Mouse (Mus musculus): ENCODE measurements around the gene Il17rd.

Gene Il17rd

DNA sequence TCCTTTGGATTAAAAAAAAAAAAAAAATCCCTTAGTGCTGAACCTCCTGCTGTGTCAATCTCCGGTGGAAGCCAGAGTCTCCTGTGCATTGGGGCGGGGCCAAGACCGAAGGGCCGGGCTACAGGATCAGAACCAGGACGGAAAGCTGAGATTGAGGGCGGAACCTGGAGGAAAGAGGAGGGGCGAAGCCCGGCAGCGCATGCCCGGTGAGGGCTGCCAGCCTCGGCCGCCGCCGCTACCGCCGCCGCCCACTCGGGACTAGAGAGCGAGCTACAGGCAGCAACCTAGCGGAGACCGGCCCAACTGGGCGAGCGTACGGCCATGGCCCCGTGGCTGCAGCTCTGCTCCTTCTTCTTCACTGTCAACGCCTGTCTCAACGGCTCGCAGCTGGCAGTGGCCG, at the start of gene Il17rd:
TSS of gene Il17rd (plus strand) at position 159 of the 400 bp plus-strand sequence.
- peak; percentile 74 for DNase-seq (ENCODE audit: low spot score)

- no peak for DNase-seq (ENCODE audit: low spot score)
Measured at GRCm38 (mm10) chr14:26991622-26992021, 47.1 kb upstream of the Il17rd start.

GRCm38 (mm10) chr14:26993427-26993826, 45.3 kb upstream of the Il17rd start:
- no peak for DNase-seq (ENCODE audit: low spot score)

DNA sequence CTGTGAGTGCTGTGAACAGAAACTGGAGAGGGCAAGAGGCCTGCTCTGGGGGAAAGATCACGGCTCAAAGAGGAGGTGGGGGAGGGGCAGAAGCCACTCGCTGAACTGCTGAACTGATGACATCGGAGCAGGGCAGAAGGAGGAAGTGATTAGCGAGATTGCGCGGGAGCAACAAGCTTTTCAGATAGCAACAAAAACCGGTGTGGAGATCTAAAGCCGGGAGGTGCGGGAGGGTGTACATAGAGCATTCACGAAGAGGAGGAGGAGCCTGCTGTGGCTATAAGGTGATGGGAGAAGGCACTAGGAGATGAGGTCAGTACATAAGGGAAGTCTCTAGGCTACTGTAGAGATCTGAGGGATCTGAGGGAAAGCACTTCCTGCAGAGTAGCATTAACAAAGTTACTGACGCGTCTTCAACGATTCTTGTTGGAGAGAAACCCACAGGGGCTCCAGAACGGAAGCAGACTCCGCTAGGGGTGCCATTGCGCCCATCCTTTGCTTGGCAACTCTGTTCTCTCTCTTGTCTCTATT, 44.5 kb upstream of the Il17rd start, which contains the start of gene Hesx1:
TSS of gene Hesx1 (plus strand) at position 206 of the 531 bp plus-strand sequence.
- DNase-seq (ENCODE audit: low spot score), result no peak

GRCm38 (mm10) chr14:26996257-26996656, 42.5 kb upstream of the Il17rd start:
- no peak for DNase-seq (ENCODE audit: low spot score)

DNA sequence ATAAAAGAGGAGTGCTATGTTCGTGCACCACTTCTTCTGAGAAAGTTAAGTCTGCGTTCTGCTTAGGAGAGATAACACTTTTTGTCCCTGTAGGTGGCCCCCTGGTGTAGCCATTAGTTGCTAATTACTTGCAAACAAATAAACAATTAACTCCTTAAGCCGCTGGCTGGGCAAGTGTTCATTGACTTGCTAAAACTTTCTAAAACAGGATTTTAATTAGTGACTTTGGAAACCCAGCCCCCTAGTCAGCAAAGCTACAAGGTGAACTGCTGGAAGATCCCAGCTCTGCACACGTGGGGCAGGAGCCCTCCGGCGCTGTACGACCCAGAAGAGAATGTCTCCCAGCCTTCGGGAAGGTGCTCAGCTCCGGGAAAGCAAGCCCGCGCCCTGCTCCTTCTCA, 38.4 kb upstream of the Il17rd start:
- DNase-seq (ENCODE audit: low spot score), result no peak

- no peak for DNase-seq (ENCODE audit: low spot score)
Measured at GRCm38 (mm10) chr14:27004906-27005305, 33.8 kb upstream of the Il17rd start.

DNA sequence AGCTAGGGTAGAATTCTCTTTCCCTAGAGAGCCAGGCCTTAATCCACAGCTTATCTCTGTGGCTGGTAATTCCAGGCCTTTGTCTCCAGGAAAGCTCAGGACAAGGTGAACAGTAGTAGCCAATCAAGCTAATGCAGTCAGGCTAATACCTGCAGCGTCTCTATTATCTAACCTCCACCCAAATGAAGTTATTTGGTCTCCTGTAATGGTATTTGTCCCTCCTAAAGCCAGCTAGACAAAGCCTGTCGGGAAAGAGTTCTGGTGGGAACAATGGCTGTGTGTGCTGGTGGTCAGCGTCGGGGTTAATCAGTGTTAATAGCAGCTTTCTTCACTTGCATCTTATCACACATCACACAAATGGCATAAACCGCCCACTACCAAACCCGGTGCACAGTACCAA, 32.8 kb upstream of the Il17rd start:
- no peak for DNase-seq (ENCODE audit: low spot score)

- no peak for DNase-seq (ENCODE audit: low spot score)
Measured at GRCm38 (mm10) chr14:27011561-27011960, 27.2 kb upstream of the Il17rd start.

DNA sequence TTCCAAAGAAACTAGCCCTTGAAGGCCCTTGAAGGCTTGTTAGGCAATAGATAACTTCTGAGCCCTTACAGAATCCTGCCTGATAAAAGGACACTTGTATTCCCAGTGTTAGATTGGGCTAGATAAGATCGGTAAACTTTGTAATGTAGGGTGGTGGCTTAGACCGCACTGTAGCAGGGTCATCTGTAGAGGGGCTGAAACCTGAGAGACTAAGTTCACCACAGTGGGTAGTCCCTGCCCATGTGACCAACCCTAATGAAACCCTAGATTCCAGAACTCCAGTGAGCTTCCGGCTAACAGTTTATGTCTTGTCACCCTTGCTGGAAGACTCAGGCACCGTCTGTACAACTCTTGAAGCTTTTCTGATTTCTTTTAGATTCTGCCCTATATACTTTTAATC, 25.1 kb upstream of the Il17rd start:
- DNase-seq (ENCODE audit: low spot score), result no peak

GRCm38 (mm10) chr14:27017936-27018335, 20.8 kb upstream of the Il17rd start:
- DNase-seq (ENCODE audit: low spot score), result no peak

- DNase-seq (ENCODE audit: low spot score), result no peak
Measured at GRCm38 (mm10) chr14:27019850-27020249, 18.9 kb upstream of the Il17rd start.

- peak; percentile 3 for DNase-seq (ENCODE audit: low spot score)
Measured at GRCm38 (mm10) chr14:27022876-27023275, 15.9 kb upstream of the Il17rd start.

DNA sequence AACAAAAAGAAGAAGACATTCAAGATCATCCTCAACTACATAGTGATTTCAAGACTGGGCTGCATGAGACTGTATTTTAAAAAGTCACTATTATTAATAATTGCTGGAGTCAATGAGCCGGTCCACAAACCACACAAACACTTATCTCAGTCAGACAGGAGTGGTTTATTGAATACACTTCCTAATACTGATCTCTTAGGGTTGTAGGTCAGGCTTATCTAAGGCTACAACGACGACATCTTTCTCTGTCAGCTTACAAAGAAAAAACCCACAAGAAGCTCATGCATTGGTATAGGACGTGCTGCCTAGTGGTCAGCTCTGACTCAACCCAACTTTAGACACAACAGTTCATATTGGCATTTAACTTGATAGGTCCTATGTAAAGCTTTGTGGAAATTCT, 14.1 kb upstream of the Il17rd start:
- DNase-seq (ENCODE audit: low spot score), result no peak

DNA sequence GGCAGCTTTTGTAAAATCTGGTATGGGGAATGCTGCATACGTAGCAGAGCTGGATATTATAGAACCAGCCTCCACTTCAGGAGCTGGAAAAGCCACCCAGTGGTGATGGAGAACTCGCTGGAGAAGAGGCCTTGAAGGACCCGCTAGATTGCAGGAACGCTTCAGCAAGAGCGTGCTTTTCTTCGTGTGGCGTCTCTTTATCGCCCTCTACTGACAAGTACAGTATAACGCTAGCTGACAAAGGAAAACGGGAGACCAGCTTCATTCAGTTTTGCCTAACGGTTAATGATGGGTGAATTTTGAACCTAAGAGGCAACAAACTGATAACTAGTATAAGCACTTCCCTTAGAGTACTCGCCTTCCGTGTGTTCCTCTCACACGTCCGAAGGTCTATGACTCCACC, 9.0 kb upstream of the Il17rd start:
- peak; percentile 54 for DNase-seq (ENCODE audit: low spot score)

DNA sequence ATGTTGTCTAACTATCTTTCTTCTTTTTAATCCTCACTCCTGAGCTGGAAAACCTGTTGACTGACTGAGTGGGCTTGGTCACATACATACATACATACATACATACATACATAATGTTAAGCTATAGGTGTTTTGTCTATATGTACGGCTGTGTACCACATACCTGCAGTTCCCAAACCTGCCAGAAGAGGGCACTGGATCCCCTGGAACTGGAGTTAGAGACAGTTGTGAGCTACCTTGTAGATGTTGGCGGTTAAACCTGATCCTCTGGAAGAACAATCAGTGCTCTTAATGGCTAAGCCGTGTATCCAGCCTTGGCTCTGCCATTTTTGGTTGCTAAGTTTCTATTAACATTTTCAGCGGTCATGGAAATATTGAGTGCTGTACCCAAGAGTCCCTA, 7.6 kb upstream of the Il17rd start:
- DNase-seq (ENCODE audit: low spot score), result peak; percentile 16

- DNase-seq (ENCODE audit: low spot score), result no peak
Measured at GRCm38 (mm10) chr14:27037513-27037912, 1.2 kb upstream of the Il17rd start.

DNA sequence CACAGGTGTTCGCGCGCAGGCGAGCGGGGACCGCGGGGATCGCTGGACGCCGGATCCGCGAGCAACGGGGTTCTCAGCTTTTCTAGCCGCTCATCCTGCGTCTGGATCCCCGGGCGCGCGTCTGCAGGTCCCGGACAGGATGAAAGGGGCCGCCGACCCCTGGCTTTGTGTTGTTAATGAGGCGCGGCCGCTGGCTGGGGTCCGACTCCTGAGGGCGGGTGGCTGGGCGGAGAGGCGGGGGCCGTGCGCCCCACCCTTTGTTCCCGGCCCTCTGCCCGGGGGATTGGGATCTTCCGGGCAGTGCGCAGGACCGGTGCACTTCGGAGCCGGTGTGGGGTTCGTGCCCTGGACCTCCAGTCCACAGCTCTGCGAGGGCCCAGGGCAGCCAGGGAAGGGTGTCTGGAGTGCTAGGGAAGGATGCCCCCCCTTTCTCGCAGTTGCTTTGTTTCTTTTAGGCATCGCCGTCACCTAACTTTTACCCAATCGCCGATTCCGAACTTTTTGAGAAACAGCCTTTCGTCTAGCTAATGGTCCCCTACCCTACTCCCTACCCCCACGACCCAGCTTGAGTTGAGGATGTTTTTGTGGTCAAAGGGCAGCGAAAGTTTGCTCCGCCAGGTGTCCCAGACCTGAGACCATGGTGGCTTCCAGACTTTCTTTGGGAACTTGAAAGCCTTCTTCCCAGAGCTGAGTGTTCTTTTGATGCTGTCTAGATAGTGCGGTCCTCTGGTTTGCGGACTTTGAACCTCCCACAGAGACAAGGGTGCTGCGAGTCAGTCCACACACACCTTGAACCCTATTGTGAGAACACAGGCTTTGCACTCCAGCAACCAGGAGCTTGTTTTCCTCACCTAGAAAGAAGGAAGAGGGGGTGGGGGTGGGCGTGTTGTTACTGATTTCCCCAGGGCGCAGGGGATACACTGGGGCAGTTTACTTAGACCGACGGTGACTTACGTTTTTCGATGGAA, 824 bp downstream of the Il17rd start:
- no peak for DNase-seq (ENCODE audit: low spot score)

DNA sequence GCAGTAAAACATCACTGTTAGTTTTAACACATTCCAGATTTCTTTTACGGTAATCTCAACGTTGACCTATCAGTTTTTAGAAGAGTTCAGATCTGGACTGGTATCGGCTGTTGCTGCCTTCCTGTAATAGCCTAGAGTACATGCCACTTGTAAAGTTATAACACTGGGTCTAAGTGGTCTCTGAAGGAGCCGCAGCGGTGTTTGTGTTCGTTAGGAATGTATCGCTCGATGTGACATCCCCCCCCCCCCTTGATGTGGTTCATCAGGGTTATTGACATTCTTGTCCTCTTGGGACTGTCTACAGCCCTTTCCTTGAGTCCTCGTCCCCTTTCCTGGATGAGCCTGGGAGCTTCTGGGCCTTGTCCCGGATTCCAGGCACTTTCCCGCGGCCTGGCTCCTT, 1.7 kb downstream of the Il17rd start:
- no peak for DNase-seq (ENCODE audit: low spot score)

GRCm38 (mm10) chr14:27042280-27042983, 3.7 kb downstream of the Il17rd start:
- no peak for DNase-seq (ENCODE audit: low spot score)

DNA sequence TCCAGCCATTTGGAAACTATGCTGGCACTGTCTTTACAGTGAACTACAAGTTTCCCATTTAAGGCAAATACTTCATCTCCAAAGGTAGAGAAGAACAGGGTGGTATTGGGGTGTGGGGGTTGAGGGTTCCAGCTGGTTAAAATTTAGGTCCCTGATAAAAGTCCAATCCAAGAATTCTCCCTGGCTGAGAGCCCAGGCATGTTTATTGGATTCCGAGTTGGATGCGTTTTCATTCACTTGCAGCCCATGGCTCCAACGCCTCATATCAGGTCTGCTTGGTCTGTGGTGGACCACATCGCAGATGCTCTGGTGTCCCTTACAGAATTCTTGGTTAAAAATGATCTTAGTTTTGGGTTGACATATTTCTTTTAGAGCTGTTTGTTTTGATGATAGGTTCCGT, 4.7 kb downstream of the Il17rd start:
- DNase-seq (ENCODE audit: low spot score), result no peak

DNA sequence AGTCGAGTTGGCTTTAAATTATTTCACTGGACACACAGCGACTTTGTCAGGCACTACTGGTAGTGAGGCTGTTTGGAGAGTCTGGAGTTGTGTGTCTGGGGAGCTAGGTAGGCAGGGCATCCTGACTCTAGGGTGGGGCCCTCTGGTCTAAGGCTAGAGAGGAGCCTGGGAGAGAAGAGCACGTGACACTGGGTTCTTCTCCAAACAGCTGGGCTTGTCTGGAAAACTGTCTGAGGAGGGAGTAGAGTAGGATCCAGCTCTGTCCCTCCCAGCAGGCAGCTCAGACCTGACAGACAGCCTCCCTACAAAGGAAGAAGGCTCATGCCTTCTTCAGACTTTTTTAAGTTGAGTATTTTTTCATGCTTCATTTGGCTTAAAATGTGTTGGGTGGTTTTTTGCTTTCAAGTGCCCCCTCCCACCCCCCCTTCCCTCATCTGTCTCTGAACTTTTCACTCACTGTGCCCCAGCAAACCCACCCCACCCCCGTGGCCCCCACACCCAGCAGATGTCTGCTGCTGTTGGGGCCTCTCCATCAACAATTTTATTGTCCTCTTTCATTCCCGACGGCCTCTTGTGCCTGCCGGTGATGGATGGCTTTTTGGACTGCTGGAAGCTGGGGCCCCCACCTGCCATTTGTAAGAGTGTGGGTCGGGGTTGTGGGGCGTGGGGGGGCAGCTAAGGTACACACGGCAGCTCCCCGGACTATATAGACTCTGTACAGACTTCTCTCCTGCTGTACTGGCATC, 5.7 kb downstream of the Il17rd start:
- DNase-seq (ENCODE audit: low spot score), result no peak

Data from left cerebral cortex, adult 11 months (tissue).